Mouse (Mus musculus) ES-Bruce4 (cell line): ENCODE measurements at regions not wholly inside any gene's neighbourhood (a gene's known extent, or its start where the extent isn't known, plus 50 kb on each side); places are given as distances from the start of the nearest gene placed in this dataset.

Experiments
- CTCF ChIP-seq: IDR thresholded peaks from one replicate; pipeline ENCODE4 v1.8.1; 2011; ENCODE audit warnings: low read depth, low read length
- POLR2A ChIP-seq: IDR thresholded peaks from one replicate; pipeline ENCODE4 v1.8.1; 2011; ENCODE audit warnings: low read length; ENCODE audit not compliant: insufficient read depth

- TF ChIP-seq CTCF (no peak), POLR2A (no peak)
These were observed 55.5 kb downstream of the Adm start for GRCm38 (mm10) chr7:110682911-110683310.
